Mouse (Mus musculus) bone marrow, adult 2 months (tissue): Measurements from ENCODE around the gene Zcchc13.

Source experiments
- CTCF ChIP-seq: fragments of 200-500 bp; IDR thresholded peaks from 2 replicates; pipeline ENCODE4 v1.5.1; 2011; ENCODE audit warnings: low read length, control low read depth; ENCODE audit not compliant: control insufficient read depth, insufficient read depth
- POLR2A ChIP-seq: fragments of 200-500 bp; IDR thresholded peaks from 2 replicates; pipeline ENCODE4 v1.6.1; 2011; ENCODE audit warnings: low read depth, mild to moderate bottlenecking, control low read depth, low read length, borderline replicate concordance; ENCODE audit not compliant: control insufficient read depth

DNA sequence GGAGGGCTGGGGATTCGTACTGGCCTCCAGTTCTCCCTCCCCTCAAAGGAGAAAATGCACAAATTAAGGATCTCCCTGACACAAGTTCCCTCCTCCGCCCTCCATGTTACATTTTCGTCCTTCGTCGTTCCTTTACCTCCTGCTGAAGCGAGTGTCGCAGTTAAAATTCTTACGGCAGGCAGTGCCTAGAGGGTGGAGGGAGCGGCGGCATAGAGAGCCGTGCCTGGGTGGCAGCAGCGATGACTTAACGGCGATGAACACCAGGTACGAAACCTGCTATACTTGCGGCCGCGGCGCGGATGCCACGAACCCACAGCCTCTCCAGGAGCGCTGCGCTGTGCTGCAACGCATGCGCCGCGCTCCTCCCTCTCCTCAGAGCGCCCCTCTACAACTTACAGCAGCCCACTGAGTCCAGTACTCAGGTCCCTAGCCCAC lies 7.0 kb upstream of the Zcchc13 start:
- no peak for TF ChIP-seq CTCF
- no peak for TF ChIP-seq POLR2A
